Mouse (Mus musculus) heart, postnatal 36 days (tissue): ENCODE results near the gene Mpv17l2. TPM values are rescaled to one million over a fixed set of nuclear protein-coding genes. Genes with fewer than 3 reads are reported as not detected.
A peak's percentile ranks its signal among the peaks of the same experiment; 100 is the strongest.

Experiments used
- DNase-seq, 2 experiments: peaks; one replicate each; pipeline ENCODE4 v3.0.0; 2021 to 2022
- intact Hi-C: fragments of 180-260 bp; cut with DNase I; formaldehyde crosslinking; loops from one replicate; pipeline ENCODE4 v1.15.1; 2025
- total RNA-seq, 2 experiments: library from RNA; stranded (reverse); gene quantifications; 2 replicates each; pipeline ENCODE4 v1.2.3; 2021

The Mpv17l2 gene
- total RNA-seq, 2 experiments from 2014 or later = 28.0 to 30.8 TPM

- intact Hi-C loops = no loop called here
- no peak for DNase-seq
These were observed 30.8 kb downstream of the Mpv17l2 start for GRCm38 (mm10) chr8:70729808-70730475.

GRCm38 (mm10) chr8:70726721-70727120 is 34.0 kb downstream of the Mpv17l2 start:
- DNase-seq = no peak
- intact Hi-C loops = no loop called here

GRCm38 (mm10) chr8:70725792-70726447 is 34.8 kb downstream of the Mpv17l2 start:
- DNase-seq = no peak

GRCm38 (mm10) chr8:70724216-70724615 is 36.5 kb downstream of the Mpv17l2 start:
- intact Hi-C loops = loop anchor here (5.0 kb wide), 1 partner anchor 98 kb away; no protein-coding TSS in a partner anchor

More at GRCm38 (mm10) chr8:70725792-70726447, 34.8 kb downstream of the Mpv17l2 start:
- intact Hi-C loops = no loop called here

GRCm38 (mm10) chr8:70723486-70724210 is 37.1 kb downstream of the Mpv17l2 start, which contains the start of gene Pde4c:
TSS of gene Pde4c (plus strand) at chr8:70723720.
- no peak for DNase-seq
- intact Hi-C loops = loop anchor here (5.0 kb wide), 1 partner anchor 99 kb away; no protein-coding TSS in a partner anchor

More at GRCm38 (mm10) chr8:70724216-70724615, 36.5 kb downstream of the Mpv17l2 start:
- no peak for DNase-seq

- intact Hi-C loops = loop anchor here (5.0 kb wide), 1 partner anchor 101 kb away; no protein-coding TSS in a partner anchor
- no peak for DNase-seq
These were observed 39.1 kb downstream of the Mpv17l2 start for GRCm38 (mm10) chr8:70721601-70722000.

GRCm38 (mm10) chr8:70720739-70721138 is 40.0 kb downstream of the Mpv17l2 start:
- intact Hi-C loops = loop anchor here (1.0 to 5.0 kb wide), 4 partner anchors 32 to 121 kb away; no protein-coding TSS in a partner anchor
- DNase-seq = peak; percentile 88 to 92

GRCm38 (mm10) chr8:70719796-70720270 is 40.9 kb downstream of the Mpv17l2 start:
- intact Hi-C loops = loop anchor here (1.0 to 5.0 kb wide), 4 partner anchors 32 to 121 kb away; no protein-coding TSS in a partner anchor
- peak in 1 of 2 experiments; percentile 26 for DNase-seq

- DNase-seq = peak; percentile 62 to 71
- intact Hi-C loops = loop anchor here (1.0 kb wide), 1 partner anchor 126 kb away; no protein-coding TSS in a partner anchor
These were observed 42.4 kb downstream of the Mpv17l2 start, which contains the start of gene Gm3336 for GRCm38 (mm10) chr8:70718297-70718696. TSS of gene Gm3336 (plus strand) at chr8:70718543.

- no peak for DNase-seq
- intact Hi-C loops = no loop called here
These were observed 44.0 kb downstream of the Mpv17l2 start for GRCm38 (mm10) chr8:70716521-70717400.

- DNase-seq = no peak
- intact Hi-C loops = no loop called here
These were observed 45.7 kb downstream of the Mpv17l2 start for GRCm38 (mm10) chr8:70715086-70715485.

- intact Hi-C loops = no loop called here
- DNase-seq = no peak
These were observed 46.8 kb downstream of the Mpv17l2 start for GRCm38 (mm10) chr8:70713991-70714390.

- no peak for DNase-seq
- intact Hi-C loops = no loop called here
These were observed 49.7 kb downstream of the Mpv17l2 start for GRCm38 (mm10) chr8:70711041-70711440.

- DNase-seq = peak; percentile 26 to 42
- intact Hi-C loops = no loop called here
These were observed 50.5 kb downstream of the Mpv17l2 start for GRCm38 (mm10) chr8:70710296-70710695.

- intact Hi-C loops = no loop called here
- no peak for DNase-seq
These were observed 51.0 kb downstream of the Mpv17l2 start for GRCm38 (mm10) chr8:70709794-70710193.
